Mouse (Mus musculus) cortical plate, adult 2 months (tissue): ENCODE measurements around the gene Phf1.

Experiments
- CTCF ChIP-seq: fragments of 200-500 bp; IDR thresholded peaks from 2 replicates; pipeline ENCODE4 v1.5.1; 2011; ENCODE audit warnings: mild to moderate bottlenecking, control low read depth, low read length; ENCODE audit not compliant: insufficient read depth; ENCODE audit errors: extremely low read depth
- POLR2A ChIP-seq: fragments of 200-500 bp; IDR thresholded peaks from 2 replicates; pipeline ENCODE4 v1.6.1; 2011; ENCODE audit warnings: mild to moderate bottlenecking, low read length, control low read depth; ENCODE audit not compliant: insufficient read depth; ENCODE audit errors: extremely low read depth

GRCm38 (mm10) chr17:26956895-26957294 is 24.0 kb downstream of the Phf1 start:
- TF ChIP-seq POLR2A (no peak), CTCF (no peak)
